Mouse (Mus musculus): ENCODE results near the gene Cnot10.

The Cnot10 gene

DNA sequence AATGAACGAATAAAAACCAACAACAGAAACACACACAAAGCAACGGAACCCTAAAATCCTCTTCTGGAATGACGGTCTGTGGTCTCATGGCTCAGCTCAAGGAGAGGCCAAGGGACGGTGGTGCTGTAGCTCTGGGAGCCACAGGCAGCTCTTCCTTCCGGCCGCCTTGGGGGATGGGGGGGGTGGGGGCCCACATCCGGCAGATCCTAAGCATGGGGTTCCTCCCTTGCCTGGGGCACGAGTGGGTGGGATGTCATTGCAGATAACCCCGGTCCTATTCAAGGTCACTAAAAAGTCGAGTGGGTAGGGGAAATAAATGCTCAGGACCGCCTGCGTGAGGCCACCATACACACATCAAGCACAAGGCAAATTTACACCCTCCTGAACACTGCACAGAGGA, 93.2 kb downstream of the Cnot10 start:
- DNase-seq (ENCODE audit: low spot score in 2 of 2): no peak

DNA sequence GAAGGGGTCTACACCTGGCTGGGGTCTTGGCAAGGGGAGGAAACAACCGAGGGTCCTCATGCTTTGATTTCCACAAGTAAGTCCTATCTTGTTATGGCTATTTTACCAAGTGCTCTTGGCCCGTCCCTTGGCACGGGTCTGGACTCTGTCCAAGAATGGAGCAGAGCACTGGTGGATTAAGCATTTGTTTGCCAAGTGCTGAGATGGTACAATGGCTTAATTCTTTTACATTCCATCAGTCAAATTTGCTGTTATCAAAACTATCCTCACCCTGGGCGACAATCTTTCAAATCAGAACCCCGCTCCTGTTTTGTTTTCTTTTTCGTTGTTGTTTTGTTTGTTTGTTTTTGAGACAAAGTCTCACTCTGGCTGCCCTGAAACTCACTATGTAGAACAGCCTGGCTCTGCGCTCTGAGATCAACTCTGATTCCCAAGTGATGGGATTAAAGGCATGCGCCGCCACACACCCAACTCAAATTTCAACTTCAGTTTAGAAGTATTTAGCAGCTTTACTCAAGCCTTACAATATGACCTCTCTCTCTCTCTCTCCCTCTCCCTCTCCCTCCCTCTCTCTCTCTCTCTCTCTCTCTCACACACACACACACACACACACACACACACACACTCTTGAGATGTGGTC, 95.1 kb downstream of the Cnot10 start:
- no peak for DNase-seq (ENCODE audit: low spot score in 2 of 2)

GRCm38 (mm10) chr9:114543882-114544753, 95.9 kb downstream of the Cnot10 start:
- no peak for DNase-seq (ENCODE audit: low spot score in 2 of 2)

- DNase-seq (ENCODE audit: low spot score in 2 of 2): peak; percentile 41 to 53
These were observed 98.7 kb downstream of the Cnot10 start for GRCm38 (mm10) chr9:114541279-114541741.

DNA sequence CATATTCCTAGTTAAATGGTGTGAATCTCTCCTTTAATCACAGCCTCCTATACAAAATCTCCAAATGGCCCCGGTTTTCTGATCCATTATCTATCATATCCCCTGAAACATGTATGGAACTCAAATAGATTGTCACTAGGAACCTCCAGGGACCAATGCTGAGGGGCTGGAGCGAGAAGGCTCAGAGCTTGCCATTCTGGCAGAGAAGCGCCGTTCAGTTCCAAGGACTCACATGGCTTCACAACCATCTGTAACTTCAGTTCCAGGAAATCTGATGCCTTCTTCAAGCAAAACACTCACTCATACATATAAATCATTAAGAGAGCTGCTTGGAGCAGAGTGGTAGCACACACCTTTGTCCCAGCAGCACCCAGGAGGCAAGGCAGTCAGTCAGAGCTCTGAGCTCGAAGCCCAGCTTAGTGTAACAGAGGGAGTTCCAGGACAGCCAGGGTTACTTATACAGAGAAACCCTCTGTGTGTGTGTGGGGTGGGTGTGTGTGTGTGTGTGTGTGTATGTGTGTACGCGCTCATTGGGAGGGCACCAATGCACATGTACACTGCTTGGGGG, 100.9 kb downstream of the Cnot10 start:
- peak in 1 of 2 experiments; percentile 19 for DNase-seq (ENCODE audit: low spot score in 2 of 2)

DNA sequence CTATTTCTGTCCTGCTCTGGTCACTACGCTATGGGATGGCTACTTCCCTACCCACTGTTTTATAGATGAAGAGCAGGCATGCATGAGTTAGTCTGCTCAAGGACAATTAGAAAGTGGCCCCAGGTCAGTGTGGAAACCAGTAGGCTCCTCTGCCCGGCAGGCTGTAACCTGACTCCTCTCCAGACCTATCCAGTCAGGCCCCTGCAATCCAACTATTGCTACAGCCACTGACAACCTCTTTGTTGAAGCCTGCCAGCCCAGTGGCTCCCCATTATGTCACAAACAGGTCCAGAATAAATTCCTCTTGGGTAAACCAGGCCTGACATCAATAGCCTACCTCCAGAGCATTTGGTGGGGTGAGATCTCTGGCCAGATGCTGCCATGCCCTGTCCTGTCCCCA, 103.4 kb downstream of the Cnot10 start:
- DNase-seq (ENCODE audit: low spot score in 2 of 2): no peak
